Mouse (Mus musculus): ENCODE data around the gene Rbfox3. TPM values are rescaled to one million over a fixed set of nuclear protein-coding genes. Genes with fewer than 3 reads are reported as not detected.

Rbfox3 gene
- polyA plus RNA-seq, 1 experiment from 2014 or later, result 0.79 TPM

DNA sequence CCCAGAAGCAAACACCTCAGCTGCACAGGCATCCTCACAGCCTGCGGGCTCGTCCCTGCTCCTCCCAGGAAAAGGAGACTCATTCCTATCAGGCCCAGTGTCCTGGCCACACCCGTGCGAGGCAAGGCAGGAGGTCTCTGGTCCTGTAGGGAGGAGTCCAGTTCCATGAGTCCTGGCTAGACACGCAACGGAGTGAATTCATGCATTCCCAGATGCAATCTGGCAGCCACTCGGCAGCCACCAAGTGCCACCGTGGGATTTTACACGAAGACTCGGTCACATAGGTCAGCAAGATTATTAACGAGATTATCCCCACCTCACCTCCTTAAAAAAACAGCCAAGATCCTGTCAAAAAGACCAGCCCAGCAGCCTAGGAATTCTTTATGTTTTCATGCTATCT lies 37.4 kb downstream of the Rbfox3 start:
- Histone ChIP-seq H3K9ac (no peak overlapping the region), H3K36me3 (no peaks in the 10 kb centered on the region), H3K4me1 (peaks cover 21% of the 10 kb centered on the region), H3K4me3 (replicated peaks) (no peak overlapping the region), H3K9me3 (replicated peaks) (no peaks in the 10 kb centered on the region), H3K27me3 (0 out of 2 replicates have a peak, but pooled peaks cover 4% of the 10 kb centered on the region), H3K4me2 (no peak overlapping the region), H3K27ac (peak overlapping the region; percentile 55)
- 47% methylated on average over 11 of the region's 11 CpGs for WGBS
- ATAC-seq (replicated peaks; ENCODE audit: low FRiP score), result no peak

DNA sequence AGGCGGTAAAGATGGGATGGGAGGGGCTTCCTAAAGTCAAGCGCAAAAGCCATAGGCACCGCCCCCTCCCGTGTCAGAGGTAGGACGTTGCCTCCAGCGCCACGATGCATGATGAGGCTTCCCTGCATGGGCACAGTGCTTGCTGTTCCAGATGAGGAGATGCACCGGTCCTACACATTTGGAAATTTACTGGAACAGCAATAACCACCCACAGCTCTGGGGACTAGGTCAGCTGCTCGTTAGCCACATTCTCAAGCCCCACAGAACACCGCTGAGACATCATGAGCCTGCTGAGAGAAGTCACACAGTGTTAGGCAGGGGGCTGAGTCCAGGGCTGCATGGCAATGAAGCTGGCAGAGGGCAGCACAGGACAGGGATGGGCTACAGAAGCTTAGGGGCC lies 39.9 kb downstream of the Rbfox3 start:
- Histone ChIP-seq H3K9ac (no peak overlapping the region), H3K4me2 (no peak overlapping the region), H3K4me1 (peaks cover 21% of the 10 kb centered on the region), H3K36me3 (no peaks in the 10 kb centered on the region), H3K4me3 (replicated peaks) (no peak overlapping the region), H3K27me3 (0 out of 2 replicates have a peak, but pooled peaks cover 4% of the 10 kb centered on the region), H3K9me3 (replicated peaks) (no peaks in the 10 kb centered on the region), H3K27ac (no peak overlapping the region)
- WGBS, result 77% methylated on average over 10 of the region's 10 CpGs
- ATAC-seq (replicated peaks; ENCODE audit: low FRiP score), result no peak

DNA sequence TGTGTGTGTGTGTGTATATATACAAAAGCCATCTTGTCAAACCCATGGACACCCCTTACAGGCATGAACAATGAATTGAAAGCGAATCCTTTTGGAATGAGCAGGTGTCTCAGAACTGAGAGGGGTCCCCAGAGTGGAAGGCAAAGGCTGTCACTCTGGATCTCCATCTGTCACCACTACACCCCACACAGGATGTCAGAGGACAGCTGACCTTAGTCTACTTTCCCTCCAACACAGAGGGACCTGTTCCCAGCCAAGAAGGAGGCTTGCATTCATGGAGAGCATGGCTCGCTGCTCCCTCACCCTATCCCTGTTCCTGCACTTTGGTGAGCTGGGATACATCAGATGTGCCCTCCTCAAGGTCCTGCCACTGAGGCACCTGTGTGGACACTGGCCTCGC lies 48.0 kb downstream of the Rbfox3 start:
- no peaks in the 10 kb centered on the region for H3K4me1 ChIP-seq
- 0 out of 2 replicates have a peak, but pooled peaks cover 2% of the 10 kb centered on the region for H3K27me3 ChIP-seq
- no peak overlapping the region for H3K9ac ChIP-seq
- no peak for ATAC-seq (replicated peaks; ENCODE audit: low FRiP score)
- H3K9me3 ChIP-seq (replicated peaks), result no peaks in the 10 kb centered on the region
- H3K27ac ChIP-seq, result no peak overlapping the region
- 87% methylated on average over 3 of the region's 3 CpGs for WGBS
- no peak overlapping the region for H3K4me3 ChIP-seq (replicated peaks)
- H3K36me3 ChIP-seq, result no peaks in the 10 kb centered on the region
- no peak overlapping the region for H3K4me2 ChIP-seq

DNA sequence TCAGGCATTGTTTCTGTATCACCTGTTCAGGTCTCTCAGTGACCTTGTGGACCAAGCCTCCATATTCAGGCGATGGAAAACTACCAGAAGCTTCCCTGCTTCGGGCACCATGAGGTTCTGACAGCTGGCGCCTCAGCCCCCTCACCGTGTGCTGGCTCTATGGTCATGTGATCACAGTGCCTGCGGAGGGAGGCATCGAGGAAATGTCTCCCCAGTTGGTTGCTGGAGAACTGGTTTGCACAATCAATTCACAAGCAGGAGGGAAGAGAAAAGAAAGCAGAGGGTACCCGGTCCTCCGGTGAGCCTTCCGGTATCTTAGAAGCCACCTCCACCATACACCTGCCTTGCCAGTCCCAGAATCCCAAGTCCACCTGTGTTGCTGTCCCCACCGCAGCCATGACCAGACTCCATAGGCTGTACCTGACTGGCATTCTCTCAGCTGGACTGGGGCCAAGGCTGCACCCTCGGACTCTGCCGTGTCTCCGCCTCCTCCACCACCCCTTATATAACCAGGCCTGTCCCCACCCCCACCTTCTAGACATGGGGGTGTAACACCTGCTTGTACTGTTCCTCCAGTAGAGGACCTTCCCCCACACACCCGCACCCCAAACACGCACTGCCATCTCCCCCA lies 49.5 kb downstream of the Rbfox3 start:
- Histone ChIP-seq H3K36me3 (no peaks in the 10 kb centered on the region), H3K4me1 (no peaks in the 10 kb centered on the region), H3K4me2 (no peak overlapping the region), H3K4me3 (replicated peaks) (no peak overlapping the region), H3K27ac (no peak overlapping the region), H3K27me3 (0 out of 2 replicates have a peak, but pooled peaks cover 2% of the 10 kb centered on the region), H3K9ac (no peak overlapping the region), H3K9me3 (replicated peaks) (no peaks in the 10 kb centered on the region)
- no peak for ATAC-seq (replicated peaks; ENCODE audit: low FRiP score)
- WGBS, result 87% methylated on average over 15 of the region's 15 CpGs

DNA sequence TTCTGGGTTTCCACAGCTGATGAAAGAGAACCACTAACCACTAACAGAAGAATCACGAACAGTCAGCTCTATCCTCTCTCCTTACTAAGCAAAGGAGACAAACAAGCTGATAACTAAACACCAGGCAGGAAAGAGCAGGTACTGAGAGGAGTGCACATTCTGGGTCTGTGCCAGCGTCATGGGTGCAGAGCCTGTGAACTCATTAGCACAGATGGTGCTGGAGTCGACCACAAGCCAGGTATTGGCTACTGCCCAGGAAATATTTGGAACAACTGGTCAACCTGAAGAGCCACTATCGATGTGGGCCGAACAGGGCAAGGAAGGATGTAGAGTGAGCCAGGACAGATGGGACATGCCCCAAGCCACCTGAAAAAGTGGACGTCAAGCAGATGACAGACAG lies 50.2 kb downstream of the Rbfox3 start:
- ATAC-seq (replicated peaks; ENCODE audit: low FRiP score), result no peak
- Histone ChIP-seq H3K36me3 (no peaks in the 10 kb centered on the region), H3K4me3 (replicated peaks) (no peak overlapping the region), H3K27me3 (0 out of 2 replicates have a peak, but pooled peaks cover 2% of the 10 kb centered on the region), H3K27ac (no peak overlapping the region), H3K4me2 (no peak overlapping the region), H3K9ac (no peak overlapping the region), H3K4me1 (no peaks in the 10 kb centered on the region), H3K9me3 (replicated peaks) (no peaks in the 10 kb centered on the region)
- 91% methylated on average over 6 of the region's 6 CpGs for WGBS

DNA sequence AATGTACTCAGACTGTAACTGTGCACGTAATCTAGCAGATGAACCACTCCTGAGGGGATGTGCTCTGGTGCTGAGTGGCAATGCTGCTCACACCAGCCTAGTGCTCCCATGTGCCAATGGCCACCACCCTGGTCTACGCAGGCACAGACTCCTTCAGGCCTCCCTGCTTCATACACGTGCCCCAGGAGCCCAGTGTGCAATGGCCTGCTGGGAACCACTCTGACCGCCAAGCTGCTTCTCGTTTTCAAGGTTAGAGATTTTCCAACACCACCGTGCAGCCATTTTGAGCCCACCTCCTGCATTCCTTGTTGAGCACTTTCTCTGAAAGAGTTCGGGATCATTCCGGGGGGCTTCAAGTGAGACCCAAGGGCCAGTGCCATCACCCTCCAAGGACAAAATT lies 50.6 kb downstream of the Rbfox3 start:
- Histone ChIP-seq H3K4me3 (replicated peaks) (no peak overlapping the region), H3K4me1 (no peaks in the 10 kb centered on the region), H3K36me3 (no peaks in the 10 kb centered on the region), H3K9me3 (replicated peaks) (no peaks in the 10 kb centered on the region), H3K27ac (no peak overlapping the region), H3K9ac (no peak overlapping the region), H3K27me3 (0 out of 2 replicates have a peak, but pooled peaks cover 2% of the 10 kb centered on the region), H3K4me2 (no peak overlapping the region)
- ATAC-seq (replicated peaks; ENCODE audit: low FRiP score), result no peak
- WGBS, result 88% methylated on average over 8 of the region's 8 CpGs

DNA sequence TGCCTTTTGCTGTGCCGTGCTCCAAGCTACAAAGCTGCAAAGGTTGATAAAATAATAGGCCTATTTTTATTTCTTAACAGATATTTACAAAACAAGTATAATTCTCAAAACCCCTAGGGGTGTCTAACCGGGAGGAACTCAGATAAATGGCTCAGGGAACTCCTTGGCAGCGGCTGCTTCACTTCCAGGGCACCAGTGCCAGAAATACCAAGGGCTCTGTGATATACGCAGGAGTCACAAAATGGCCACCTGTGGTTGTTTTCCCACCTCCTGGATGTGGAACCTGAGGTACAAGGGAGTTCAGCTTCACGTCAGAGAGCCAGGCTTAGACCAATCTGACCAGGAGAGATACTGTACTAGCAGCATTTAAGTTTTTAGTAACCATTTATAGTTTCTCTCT lies 51.6 kb downstream of the Rbfox3 start:
- no peaks in the 10 kb centered on the region for H3K4me1 ChIP-seq
- H3K36me3 ChIP-seq, result no peaks in the 10 kb centered on the region
- no peak overlapping the region for H3K9ac ChIP-seq
- H3K4me2 ChIP-seq, result no peak overlapping the region
- no peak overlapping the region for H3K4me3 ChIP-seq (replicated peaks)
- H3K9me3 ChIP-seq (replicated peaks), result no peaks in the 10 kb centered on the region
- no peaks in the 10 kb centered on the region for H3K27me3 ChIP-seq
- H3K27ac ChIP-seq, result no peak overlapping the region
- 72% methylated on average over 5 of the region's 5 CpGs for WGBS
- ATAC-seq (replicated peaks; ENCODE audit: low FRiP score), result no peak

DNA sequence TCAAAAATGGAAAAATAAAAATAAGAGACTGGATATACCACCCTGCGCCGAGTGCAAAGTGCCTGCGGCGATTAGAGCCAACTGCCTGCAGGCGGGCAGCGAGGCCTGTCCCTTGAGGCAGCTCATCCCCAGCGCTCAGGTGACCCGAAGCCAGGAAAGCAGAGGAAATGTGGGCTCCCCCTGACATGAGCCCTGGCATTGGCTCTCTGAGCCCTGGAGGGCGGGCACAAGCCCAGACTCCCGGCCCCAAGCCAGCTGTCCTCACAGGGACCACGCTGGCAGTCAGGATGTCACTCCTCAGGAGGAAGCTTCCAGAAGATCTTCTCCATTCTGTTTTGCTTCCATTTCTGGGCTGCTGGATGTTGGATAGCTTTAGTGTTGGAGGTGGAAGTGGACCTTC lies 53.1 kb downstream of the Rbfox3 start:
- no peak overlapping the region for H3K4me3 ChIP-seq (replicated peaks)
- H3K9me3 ChIP-seq (replicated peaks), result no peaks in the 10 kb centered on the region
- H3K27me3 ChIP-seq, result no peaks in the 10 kb centered on the region
- no peaks in the 10 kb centered on the region for H3K4me1 ChIP-seq
- no peak overlapping the region for H3K4me2 ChIP-seq
- no peak overlapping the region for H3K27ac ChIP-seq
- no peak overlapping the region for H3K9ac ChIP-seq
- WGBS, result 77% methylated on average over 11 of the region's 11 CpGs
- H3K36me3 ChIP-seq, result no peaks in the 10 kb centered on the region
- ATAC-seq (replicated peaks; ENCODE audit: low FRiP score), result no peak

DNA sequence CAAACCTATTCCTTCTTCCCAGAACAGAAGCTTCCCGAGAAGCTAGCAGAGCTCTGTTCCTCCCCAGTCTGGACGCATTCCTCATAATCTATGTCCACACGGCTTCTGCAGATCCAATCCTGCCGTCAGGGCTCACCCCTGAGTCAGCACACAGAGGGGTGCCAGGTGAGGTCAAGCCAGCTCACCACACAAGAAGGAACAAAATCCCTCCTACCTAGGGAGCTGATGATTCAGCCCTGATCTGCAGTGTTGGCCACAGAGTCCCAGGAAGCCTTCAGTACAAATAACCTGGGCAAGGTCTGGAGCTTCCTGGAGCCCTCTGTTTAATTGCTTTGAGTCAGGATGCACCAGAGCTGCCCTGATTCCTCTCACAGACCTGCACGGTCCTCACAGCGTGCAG lies 60.0 kb downstream of the Rbfox3 start:
- Histone ChIP-seq H3K27ac (no peak overlapping the region), H3K4me3 (replicated peaks) (no peak overlapping the region), H3K4me1 (no peaks in the 10 kb centered on the region), H3K9me3 (replicated peaks) (no peaks in the 10 kb centered on the region), H3K36me3 (no peaks in the 10 kb centered on the region), H3K9ac (no peak overlapping the region), H3K27me3 (no peaks in the 10 kb centered on the region), H3K4me2 (no peak overlapping the region)
- ATAC-seq (replicated peaks; ENCODE audit: low FRiP score), result no peak
- 76% methylated on average over 6 of the region's 6 CpGs for WGBS

DNA sequence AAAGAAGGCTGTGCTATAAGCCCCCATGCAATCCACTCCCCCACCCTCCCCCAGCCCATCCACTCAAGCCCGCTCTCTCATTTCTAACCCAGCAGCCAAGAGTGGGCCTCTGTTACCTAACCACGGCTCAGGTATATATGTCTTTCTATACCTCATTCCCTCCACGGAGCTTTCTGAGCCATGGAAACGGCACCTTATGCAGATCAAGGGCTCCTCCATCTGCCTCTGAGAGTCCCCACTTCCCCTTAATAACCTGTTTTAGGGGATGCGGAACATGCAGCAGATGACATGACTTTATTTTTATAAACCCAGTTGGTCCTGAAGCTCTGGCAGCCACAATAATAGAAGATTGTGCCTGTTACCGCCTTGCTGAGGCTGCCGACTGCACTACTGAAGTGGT lies 63.4 kb downstream of the Rbfox3 start:
- WGBS, result 84% methylated on average over 7 of the region's 7 CpGs

DNA sequence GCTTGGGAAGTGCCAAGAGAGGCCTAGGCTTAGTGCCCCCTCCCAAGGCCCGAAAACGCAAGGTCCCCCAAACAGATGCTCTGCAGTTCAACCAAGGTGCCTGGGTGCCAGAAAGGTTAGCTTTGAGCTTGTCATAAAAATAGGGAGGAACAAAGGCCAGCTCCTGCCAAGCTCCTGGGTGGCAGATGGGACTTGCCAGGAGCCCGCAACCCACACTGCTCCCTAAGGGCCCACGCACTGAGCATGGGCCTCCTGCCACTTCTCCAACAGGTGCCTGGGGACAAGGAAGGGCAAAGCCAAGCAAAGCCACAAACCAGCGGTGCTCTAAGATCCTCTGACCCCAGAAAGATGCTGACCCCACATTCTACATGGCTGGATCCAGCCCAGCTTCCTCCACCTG lies 70.4 kb downstream of the Rbfox3 start:
- H3K4me2 ChIP-seq, result no peak overlapping the region
- no peaks in the 10 kb centered on the region for H3K36me3 ChIP-seq
- H3K27me3 ChIP-seq, result no peaks in the 10 kb centered on the region
- no peak for ATAC-seq (replicated peaks; ENCODE audit: low FRiP score)
- H3K4me3 ChIP-seq (replicated peaks), result no peak overlapping the region
- no peak overlapping the region for H3K27ac ChIP-seq
- no peaks in the 10 kb centered on the region for H3K9me3 ChIP-seq (replicated peaks)
- no peak overlapping the region for H3K9ac ChIP-seq
- 74% methylated on average over 5 of the region's 5 CpGs for WGBS
- no peaks in the 10 kb centered on the region for H3K4me1 ChIP-seq

More for the DNA sequence above, 63.4 kb downstream of the Rbfox3 start:
- no peaks in the 10 kb centered on the region for H3K4me1 ChIP-seq
- no peaks in the 10 kb centered on the region for H3K27me3 ChIP-seq
- no peak overlapping the region for H3K4me3 ChIP-seq (replicated peaks)
- H3K27ac ChIP-seq, result no peak overlapping the region
- no peaks in the 10 kb centered on the region for H3K9me3 ChIP-seq (replicated peaks)
- no peak overlapping the region for H3K9ac ChIP-seq
- no peak overlapping the region for H3K4me2 ChIP-seq
- no peaks in the 10 kb centered on the region for H3K36me3 ChIP-seq
- no peak for ATAC-seq (replicated peaks; ENCODE audit: low FRiP score)

DNA sequence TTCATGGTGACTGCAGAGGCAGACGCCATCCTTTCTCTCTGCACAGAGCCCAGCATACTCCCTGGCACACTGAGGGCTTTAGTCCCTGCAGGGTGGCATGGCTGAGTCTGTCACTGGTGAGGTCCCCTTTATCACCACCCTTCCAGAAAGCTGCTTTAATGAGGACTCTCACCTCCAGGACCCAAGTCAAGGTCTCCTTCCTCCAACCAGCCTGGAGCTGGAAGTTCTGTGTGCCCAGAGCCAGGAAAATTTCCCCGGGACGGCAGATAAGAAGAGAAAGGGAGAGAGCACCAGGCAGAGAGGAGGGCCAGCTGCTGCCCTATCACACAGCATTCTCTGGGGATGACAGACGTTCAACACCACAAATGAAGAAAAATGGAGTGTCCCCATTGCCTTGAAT lies 73.2 kb downstream of the Rbfox3 start:
- 59% methylated on average over 4 of the region's 4 CpGs for WGBS
- H3K4me2 ChIP-seq, result no peak overlapping the region
- no peak overlapping the region for H3K9ac ChIP-seq
- H3K27me3 ChIP-seq, result no peaks in the 10 kb centered on the region
- no peak overlapping the region for H3K27ac ChIP-seq
- H3K9me3 ChIP-seq (replicated peaks), result no peaks in the 10 kb centered on the region
- no peaks in the 10 kb centered on the region for H3K36me3 ChIP-seq
- ATAC-seq (replicated peaks; ENCODE audit: low FRiP score), result no peak
- H3K4me1 ChIP-seq, result no peaks in the 10 kb centered on the region
- H3K4me3 ChIP-seq (replicated peaks), result no peak overlapping the region

DNA sequence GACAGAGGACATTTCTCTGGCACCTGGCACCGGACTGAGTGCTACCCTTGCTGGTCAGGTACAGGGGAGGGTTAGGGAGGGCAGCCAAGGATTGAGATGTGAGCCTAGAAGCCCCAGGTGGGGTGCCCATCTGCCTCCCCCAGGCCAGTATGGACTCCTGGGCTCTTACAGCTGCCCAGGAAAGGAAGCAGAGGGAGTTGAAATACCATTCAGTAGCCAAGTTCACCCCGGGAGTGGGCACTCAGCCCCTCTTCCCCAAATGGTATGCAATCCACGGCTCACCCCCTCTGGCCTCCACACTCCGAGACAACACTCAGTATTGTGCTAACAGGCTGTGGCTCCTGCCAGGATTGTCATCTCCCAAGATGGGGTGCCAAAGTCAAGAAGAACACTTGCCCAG lies 74.5 kb downstream of the Rbfox3 start:
- Histone ChIP-seq H3K27ac (no peak overlapping the region), H3K27me3 (no peaks in the 10 kb centered on the region), H3K9ac (no peak overlapping the region), H3K36me3 (no peaks in the 10 kb centered on the region), H3K4me2 (no peak overlapping the region), H3K4me3 (replicated peaks) (no peak overlapping the region), H3K9me3 (replicated peaks) (no peaks in the 10 kb centered on the region), H3K4me1 (no peaks in the 10 kb centered on the region)
- ATAC-seq (replicated peaks; ENCODE audit: low FRiP score), result no peak
- WGBS, result 58% methylated on average over 4 of the region's 4 CpGs

Measured in kidney, embryonic 15.5 days (tissue).